Mouse (Mus musculus) MEL (cell line): ENCODE measurements around the gene Gm13090. TPM values are rescaled to one million over a fixed set of nuclear protein-coding genes. Genes with fewer than 3 reads are reported as not detected.

Experiments
- DNase-seq: peaks from one replicate; pipeline ENCODE4 v3.0.0; 2011; ENCODE audit warnings: low read depth, low spot score
- H3K27ac ChIP-seq: 2 replicates; pipeline ENCODE4 v1.5.1; 2012; ENCODE audit warnings: low read depth, mild to moderate bottlenecking, control low read depth, low read length, moderate library complexity; ENCODE audit not compliant: control insufficient read depth
- H3K27me3 ChIP-seq, 2 experiments: fragments of 150-350 bp in 1 of 2; sonication (generic) in 1 of 2; 2 replicates each; pipeline ENCODE4 v1.6.1; 2012; ENCODE audit warnings: low read length in 2 of 2, mild to moderate bottlenecking in 2 of 2, improper control_type of control experiment in 1 of 2, moderate library complexity in 1 of 2; ENCODE audit not compliant: insufficient read depth in 2 of 2, control insufficient read depth in 1 of 2
- H3K36me3 ChIP-seq, 2 experiments: 2 replicates each; pipeline ENCODE4 v1.6.1; 2012 to 2014; ENCODE audit warnings: low read length in 2 of 2, improper control_type of control experiment in 1 of 2, inconsistent platforms in 1 of 2, mild to moderate bottlenecking in 1 of 2; ENCODE audit not compliant: insufficient read depth in 2 of 2, control insufficient read depth in 1 of 2
- H3K4me1 ChIP-seq, 2 experiments: fragments of 150-350 bp in 1 of 2; sonication (generic) in 1 of 2; 2 replicates each; pipeline ENCODE4 v1.6.1; 2012; ENCODE audit warnings: low read length in 2 of 2, improper control_type of control experiment in 1 of 2, mild to moderate bottlenecking in 1 of 2; ENCODE audit not compliant: insufficient read depth in 2 of 2, control insufficient read depth in 1 of 2
- H3K4me3 ChIP-seq, 2 experiments: fragments of 150-350 bp in 1 of 2; sonication (generic) in 1 of 2; 2 replicates each; pipeline ENCODE4 v1.5.1; 2012; ENCODE audit warnings: low read depth in 2 of 2, low read length in 2 of 2, mild to moderate bottlenecking in 2 of 2, moderate library complexity in 2 of 2, control low read depth in 1 of 2, improper control_type of control experiment in 1 of 2; ENCODE audit not compliant: control insufficient read depth in 1 of 2, insufficient read depth in 1 of 2
- H3K79me2 ChIP-seq: 2 replicates; pipeline ENCODE4 v1.6.1; 2012; ENCODE audit warnings: mild to moderate bottlenecking, low read length, moderate library complexity; ENCODE audit not compliant: control insufficient read depth, poor library complexity, insufficient read depth
- H3K9ac ChIP-seq: 2 replicates; pipeline ENCODE4 v1.6.1; 2012; ENCODE audit warnings: low read depth, mild to moderate bottlenecking, control low read depth, low read length, moderate library complexity; ENCODE audit not compliant: control insufficient read depth, poor library complexity, severe bottlenecking
- H3K9me3 ChIP-seq: fragments of 150-350 bp; sonication (generic); replicated peaks from 2 replicates; pipeline ENCODE4 v1.6.1; 2012; ENCODE audit warnings: mild to moderate bottlenecking, low read length, improper control_type of control experiment, moderate library complexity; ENCODE audit not compliant: insufficient read depth
- CHD1 ChIP-seq: IDR thresholded peaks from 2 replicates; pipeline ENCODE4 v1.6.1; 2012; ENCODE audit warnings: low read depth, mild to moderate bottlenecking, inconsistent platforms, low read length, improper control_type of control experiment
- CHD2 ChIP-seq: IDR thresholded peaks from 2 replicates; pipeline ENCODE4 v1.6.1; 2011; ENCODE audit warnings: low read length, improper control_type of control experiment
- CTCF ChIP-seq, 3 experiments: IDR thresholded peaks in 2 of 3; conservative IDR thresholded peaks in 1 of 3; 2 replicates each; pipeline ENCODE4 v1.5.1; 2011 to 2012; ENCODE audit warnings: low read length in 3 of 3, low read depth in 2 of 3, mild to moderate bottlenecking in 2 of 3, improper control_type of control experiment in 1 of 3, inconsistent platforms in 1 of 3, mixed read lengths in 1 of 3, moderate library complexity in 1 of 3; ENCODE audit not compliant: control insufficient read depth in 1 of 3, insufficient read depth in 1 of 3, poor library complexity in 1 of 3, severe bottlenecking in 1 of 3
- ELF1 ChIP-seq: IDR thresholded peaks from 2 replicates; pipeline ENCODE4 v1.6.1; 2014; ENCODE audit warnings: low read depth, mild to moderate bottlenecking, inconsistent platforms, low read length, improper control_type of control experiment, moderate library complexity
- ETS1 ChIP-seq: IDR thresholded peaks from 2 replicates; pipeline ENCODE4 v1.6.1; 2012; ENCODE audit warnings: low read depth, mild to moderate bottlenecking, inconsistent platforms, low read length, improper control_type of control experiment, moderate library complexity
- GABPA ChIP-seq: IDR thresholded peaks from 2 replicates; pipeline ENCODE4 v1.6.1; 2012; ENCODE audit warnings: low read depth, mild to moderate bottlenecking, inconsistent platforms, low read length, improper control_type of control experiment, moderate library complexity
- GATA1 ChIP-seq: IDR thresholded peaks from 2 replicates; pipeline ENCODE4 v1.6.1; 2011; ENCODE audit warnings: low read depth, low read length, improper control_type of control experiment
- KAT2A ChIP-seq: conservative IDR thresholded peaks from 2 replicates; pipeline ENCODE4 v1.6.1; 2012; ENCODE audit warnings: low read depth, low read length, improper control_type of control experiment, inconsistent platforms
- MAX ChIP-seq: IDR thresholded peaks from 2 replicates; pipeline ENCODE4 v1.6.1; 2011; ENCODE audit warnings: low read length, improper control_type of control experiment
- MAZ ChIP-seq: IDR thresholded peaks from 2 replicates; pipeline ENCODE4 v1.6.1; 2012; ENCODE audit warnings: low read depth, mild to moderate bottlenecking, inconsistent platforms, low read length, improper control_type of control experiment
- MEF2A ChIP-seq: IDR thresholded peaks from 2 replicates; pipeline ENCODE4 v1.6.1; 2014; ENCODE audit warnings: low read depth, mild to moderate bottlenecking, inconsistent platforms, low read length, improper control_type of control experiment; ENCODE audit not compliant: poor library complexity, insufficient replicate concordance, severe bottlenecking; ENCODE audit errors: extremely low read depth
- MYB ChIP-seq: IDR thresholded peaks from 2 replicates; pipeline ENCODE4 v1.6.1; 2011; ENCODE audit warnings: mild to moderate bottlenecking, low read depth, low read length, improper control_type of control experiment
- MYC ChIP-seq: IDR thresholded peaks from 2 replicates; pipeline ENCODE4 v1.6.1; 2011; ENCODE audit warnings: low read depth, mild to moderate bottlenecking, low read length, improper control_type of control experiment, moderate library complexity
- NRF1 ChIP-seq: IDR thresholded peaks from 2 replicates; pipeline ENCODE4 v1.6.1; 2014; ENCODE audit warnings: low read depth, mild to moderate bottlenecking, inconsistent platforms, low read length, improper control_type of control experiment, moderate library complexity; ENCODE audit not compliant: poor library complexity, insufficient read depth, severe bottlenecking
- POLR2A ChIP-seq, 2 experiments: IDR thresholded peaks; 2 replicates each; pipeline ENCODE4 v1.6.1; 2011 to 2012; ENCODE audit warnings: low read length in 2 of 2, mild to moderate bottlenecking in 2 of 2, control low read depth in 1 of 2, improper control_type of control experiment in 1 of 2, low read depth in 1 of 2, moderate library complexity in 1 of 2; ENCODE audit not compliant: control insufficient read depth in 1 of 2, insufficient read depth in 1 of 2, poor library complexity in 1 of 2
- POLR2AphosphoS2 ChIP-seq: IDR thresholded peaks from 2 replicates; pipeline ENCODE4 v1.6.1; 2011; ENCODE audit warnings: low read length, improper control_type of control experiment
- POLR2AphosphoS5 ChIP-seq: IDR thresholded peaks from 2 replicates; pipeline ENCODE4 v1.6.1; 2012; ENCODE audit warnings: low read depth, borderline replicate concordance, mild to moderate bottlenecking, inconsistent platforms, low read length, moderate library complexity, mixed read lengths
- RCOR1 ChIP-seq: IDR thresholded peaks from 2 replicates; pipeline ENCODE4 v1.6.1; 2012; ENCODE audit warnings: low read depth, mild to moderate bottlenecking, inconsistent platforms, low read length, improper control_type of control experiment
- SMC3 ChIP-seq: IDR thresholded peaks from 2 replicates; pipeline ENCODE4 v1.6.1; 2011; ENCODE audit warnings: low read depth, low read length, improper control_type of control experiment
- UBTF ChIP-seq: IDR thresholded peaks from 2 replicates; pipeline ENCODE4 v1.6.1; 2012; ENCODE audit warnings: low read depth, mild to moderate bottlenecking, inconsistent platforms, low read length, improper control_type of control experiment, moderate library complexity, borderline replicate concordance; ENCODE audit not compliant: insufficient read depth
- USF1 ChIP-seq: IDR thresholded peaks from 2 replicates; pipeline ENCODE4 v1.6.1; 2014; ENCODE audit warnings: low read depth, mild to moderate bottlenecking, inconsistent platforms, low read length, improper control_type of control experiment, moderate library complexity
- USF2 ChIP-seq, 2 experiments: IDR thresholded peaks; 2 replicates each; pipeline ENCODE4 v1.6.1; 2011 to 2012; ENCODE audit warnings: improper control_type of control experiment in 2 of 2, low read length in 2 of 2, borderline replicate concordance in 1 of 2, inconsistent platforms in 1 of 2, low read depth in 1 of 2, mild to moderate bottlenecking in 1 of 2; ENCODE audit not compliant: insufficient read depth in 1 of 2
- ZC3H11A ChIP-seq: IDR thresholded peaks from 2 replicates; pipeline ENCODE4 v1.6.1; 2012; ENCODE audit warnings: low read depth, mild to moderate bottlenecking, inconsistent platforms, low read length, improper control_type of control experiment
- ZKSCAN1 ChIP-seq: IDR thresholded peaks from 2 replicates; pipeline ENCODE4 v1.6.1; 2012; ENCODE audit warnings: low read depth, mild to moderate bottlenecking, inconsistent platforms, low read length, improper control_type of control experiment, moderate library complexity
- polyA plus RNA-seq, 2 experiments: library from polyadenylated mRNA; stranded (reverse) in 1 of 2; unstranded in 1 of 2; fragments of >175 nt in 1 of 2; fragments of >200 nt in 1 of 2; gene quantifications; 2 replicates each; pipeline versions ENCODE4 v1.2.1 to v1.2.4; 2012; ENCODE audit warnings: low replicate concordance in 2 of 2, low read depth in 1 of 2; ENCODE audit not compliant: insufficient read length in 2 of 2, insufficient read depth in 1 of 2, missing spikeins in 1 of 2
- total RNA-seq: library from RNA; depleted of rRNA; stranded (reverse); fragments of 300-350 nt; gene quantifications from 2 replicates; pipeline ENCODE4 v1.2.3, GENCODE M21; 2012

Gene Gm13090
- total and polyA plus RNA-seq, 3 experiments = not detected

GRCm38 (mm10) chr4:151044944-151045570 is 44.3 kb upstream of the Gm13090 start:
- Histone ChIP-seq H3K36me3 (peaks cover 0 to 3% of the 10 kb centered on the region in 2 experiments; a peak in 2 of 4 replicates), H3K27me3 (no peaks in the 10 kb centered on the region), H3K4me3 (peak overlapping the region; percentile 63 to 67), H3K79me2 (peaks cover 3% of the 10 kb centered on the region; the same call in 1 of the 2 replicates), H3K27ac (no peak overlapping the region), H3K9me3 (no peaks in the 10 kb centered on the region), H3K9ac (peak overlapping the region; percentile 58), H3K4me1 (peaks cover 0 to 2% of the 10 kb centered on the region in 2 experiments; a peak in 1 of 4 replicates)
- DNase-seq = peak; percentile 22
- peak; percentile 64 for TF ChIP-seq NRF1
- TF ChIP-seq CTCF (IDR thresholded peaks at IDR 0.05 in 2 of 3, conservative IDR thresholded peaks at IDR 0.05 in 1 of 3; ENCODE audit: control insufficient read depth in 1 of 3, insufficient read depth in 1 of 3, low read depth in 2 of 3, low read length in 3 of 3, poor library complexity in 1 of 3, severe bottlenecking in 1 of 3) = no peak

- Histone ChIP-seq H3K27me3 (no peaks in the 10 kb centered on the region), H3K79me2 (peaks cover 3% of the 10 kb centered on the region; the same call in 1 of the 2 replicates), H3K4me3 (no peak overlapping the region), H3K27ac (no peak overlapping the region), H3K9ac (no peak overlapping the region), H3K36me3 (peaks cover 0 to 6% of the 10 kb centered on the region in 2 experiments; a peak in 2 of 4 replicates), H3K4me1 (peaks cover 0 to 2% of the 10 kb centered on the region in 2 experiments; a peak in 1 of 4 replicates), H3K9me3 (no peaks in the 10 kb centered on the region)
- DNase-seq = no peak
- no peak for TF ChIP-seq GATA1
- no peak for TF ChIP-seq USF1
- TF ChIP-seq CHD1 = no peak
- no peak for TF ChIP-seq ZKSCAN1
- TF ChIP-seq POLR2AphosphoS2 = no peak
- no peak for TF ChIP-seq MEF2A
- TF ChIP-seq POLR2AphosphoS5 = no peak
- no peak for TF ChIP-seq ETS1
- TF ChIP-seq NRF1 = no peak
- TF ChIP-seq POLR2A (IDR thresholded peaks at IDR 0.05; ENCODE audit: control insufficient read depth in 1 of 2, insufficient read depth in 1 of 2, low read depth in 1 of 2, low read length in 2 of 2, poor library complexity in 1 of 2) = no peak
- TF ChIP-seq KAT2A = no peak
- no peak for TF ChIP-seq MYB
These were observed 42.8 kb upstream of the Gm13090 start for GRCm38 (mm10) chr4:151046524-151046923.

GRCm38 (mm10) chr4:151051162-151051561 is 38.2 kb upstream of the Gm13090 start:
- Histone ChIP-seq H3K9me3 (no peaks in the 10 kb centered on the region), H3K27ac (no peak overlapping the region), H3K79me2 (peaks cover 9% of the 10 kb centered on the region), H3K27me3 (no peaks in the 10 kb centered on the region), H3K4me3 (no peak overlapping the region), H3K36me3 (peaks cover 0 to 13% of the 10 kb centered on the region in 2 experiments; a peak in 2 of 4 replicates), H3K9ac (no peak overlapping the region), H3K4me1 (no peaks in the 10 kb centered on the region)
- no peak for DNase-seq
- TF ChIP-seq CHD2 (no peak), ZC3H11A (no peak), UBTF (no peak), USF2 (IDR thresholded peaks at IDR 0.05; ENCODE audit: borderline replicate concordance in 1 of 2, insufficient read depth in 1 of 2, low read depth in 1 of 2, low read length in 2 of 2) (no peak), MAZ (no peak), MYC (no peak), POLR2AphosphoS2 (no peak), MAX (no peak), POLR2AphosphoS5 (no peak), SMC3 (no peak), GABPA (no peak), NRF1 (no peak), RCOR1 (no peak), ELF1 (no peak), ZKSCAN1 (no peak), POLR2A (IDR thresholded peaks at IDR 0.05; ENCODE audit: control insufficient read depth in 1 of 2, insufficient read depth in 1 of 2, low read depth in 1 of 2, low read length in 2 of 2, poor library complexity in 1 of 2) (no peak)
